Mouse (Mus musculus) hindbrain, embryonic 16.5 days (tissue): Measurements from ENCODE around the gene Fam166a. TPM values are rescaled to one million over a fixed set of nuclear protein-coding genes. Genes with fewer than 3 reads are reported as not detected.
A peak's percentile ranks its signal among the peaks of the same experiment; 100 is the strongest.

Source experiments
- ATAC-seq: fragments of 200-750 bp; cut with Nextera tagmentation; 2 replicates; pipeline ENCODE4 v1.8.0; 2017; ENCODE audit warnings: moderate TSS enrichment, moderate library complexity
- H3K27ac ChIP-seq: fragments of 300-500 bp; sonication (generic); 2 replicates; pipeline ENCODE4 v1.5.1; 2014; ENCODE audit warnings: low read depth, mild to moderate bottlenecking, control low read depth, low read length, moderate library complexity
- H3K27me3 ChIP-seq: fragments of 300-500 bp; sonication (generic); replicated peaks from 2 replicates; pipeline ENCODE4 v1.6.1; 2014; ENCODE audit warnings: low read length; ENCODE audit not compliant: control insufficient read depth, insufficient read depth
- H3K36me3 ChIP-seq: fragments of 300-500 bp; sonication (generic); 2 replicates; pipeline ENCODE4 v1.6.1; 2014; ENCODE audit warnings: mild to moderate bottlenecking, low read length, moderate library complexity, mixed read lengths; ENCODE audit not compliant: control insufficient read depth, insufficient read depth
- H3K4me1 ChIP-seq: fragments of 300-500 bp; sonication (generic); 2 replicates; pipeline ENCODE4 v1.6.1; 2014; ENCODE audit warnings: low read depth, low read length; ENCODE audit not compliant: control insufficient read depth, insufficient read depth
- H3K4me2 ChIP-seq: fragments of 300-500 bp; sonication (generic); 2 replicates; pipeline ENCODE4 v1.6.1; 2014; ENCODE audit warnings: mild to moderate bottlenecking, low read length, control low read depth, moderate library complexity
- H3K4me3 ChIP-seq: fragments of 300-500 bp; sonication (generic); 2 replicates; pipeline ENCODE4 v1.5.1; 2014; ENCODE audit warnings: mild to moderate bottlenecking, low read length, control low read depth, moderate library complexity
- H3K9ac ChIP-seq: fragments of 300-500 bp; sonication (generic); 2 replicates; pipeline ENCODE4 v1.6.1; 2014; ENCODE audit warnings: low read depth, mild to moderate bottlenecking, control low read depth, low read length, moderate library complexity
- H3K9me3 ChIP-seq: fragments of 300-500 bp; sonication (generic); 2 replicates; pipeline ENCODE4 v1.6.1; 2014; ENCODE audit warnings: mild to moderate bottlenecking, low read length, moderate library complexity; ENCODE audit not compliant: control insufficient read depth
- WGBS: fragments of 180-500 bp; shearing (Covaris S2); extraction: QIAGEN DNeasy Blood & Tissue Kit; methylation state at CpG from one replicate; pipeline ENCODE4 v1.1.7; 2014; 5-methylcytosine and 5-hydroxymethylcytosine counted together
- polyA plus RNA-seq: library from polyadenylated mRNA; unstranded; fragments of >200 nt; fragmentation: Nextera tagmentation; extraction: Ambion mirVana; gene quantifications from 2 replicates; pipeline ENCODE4 v1.2.1, GENCODE M21; 2015

Fam166a gene
- polyA plus RNA-seq, 1 experiment from 2014 or later = 0.39 TPM

- Histone ChIP-seq H3K9me3 (no peaks in the 10 kb centered on the region), H3K4me3 (no peak overlapping the region), H3K27ac (peak overlapping the region; percentile 98), H3K27me3 (no peaks in the 10 kb centered on the region), H3K9ac (no peak overlapping the region), H3K36me3 (peaks cover 3% of the 10 kb centered on the region; the same call in 1 of the 2 replicates), H3K4me2 (peak overlapping the region; percentile 56; the same call in 1 of the 2 replicates), H3K4me1 (peaks cover 14% of the 10 kb centered on the region)
- 74% methylated on average over 8 of the region's 8 CpGs for WGBS
- no peak for ATAC-seq
Observed at GRCm38 (mm10) chr2:25225811-25226379, 7.3 kb downstream of the Fam166a start.

- no peak for ATAC-seq
- Histone ChIP-seq H3K36me3 (0 out of 2 replicates have a peak, but pooled peaks cover under 1% of the 10 kb centered on the region), H3K4me3 (no peak overlapping the region), H3K9me3 (no peaks in the 10 kb centered on the region), H3K4me1 (peaks cover 14% of the 10 kb centered on the region), H3K4me2 (no peak overlapping the region), H3K9ac (no peak overlapping the region), H3K27ac (no peak overlapping the region), H3K27me3 (no peaks in the 10 kb centered on the region)
- 77% methylated on average over 5 of the region's 5 CpGs for WGBS
Observed at GRCm38 (mm10) chr2:25226864-25227263, 8.3 kb downstream of the Fam166a start.

- 89% methylated on average over 4 of the region's 4 CpGs for WGBS
Observed at GRCm38 (mm10) chr2:25227406-25227805, 8.9 kb downstream of the Fam166a start.

GRCm38 (mm10) chr2:25228431-25228889, 9.9 kb downstream of the Fam166a start:
- no peak overlapping the region for H3K9ac ChIP-seq
- peak overlapping the region; percentile 54 for H3K4me2 ChIP-seq

More at GRCm38 (mm10) chr2:25227406-25227805, 8.9 kb downstream of the Fam166a start:
- Histone ChIP-seq H3K9ac (no peak overlapping the region), H3K27ac (no peak overlapping the region), H3K4me1 (peaks cover 14% of the 10 kb centered on the region), H3K9me3 (no peaks in the 10 kb centered on the region), H3K27me3 (no peaks in the 10 kb centered on the region), H3K4me2 (no peak overlapping the region), H3K4me3 (no peak overlapping the region), H3K36me3 (no peaks in the 10 kb centered on the region)
- ATAC-seq = no peak

GRCm38 (mm10) chr2:25228995-25229530, 10.5 kb downstream of the Fam166a start:
- Histone ChIP-seq H3K27ac (no peak overlapping the region), H3K4me1 (peaks cover 7% of the 10 kb centered on the region), H3K27me3 (0 out of 2 replicates have a peak, but pooled peaks cover 2% of the 10 kb centered on the region), H3K4me2 (no peak overlapping the region), H3K36me3 (no peaks in the 10 kb centered on the region), H3K9ac (peak overlapping the region; percentile 25; the same call in 1 of the 2 replicates), H3K9me3 (no peaks in the 10 kb centered on the region), H3K4me3 (no peak overlapping the region)
- no peak for ATAC-seq
- 68% methylated on average over 6 of the region's 6 CpGs for WGBS

More at GRCm38 (mm10) chr2:25228431-25228889, 9.9 kb downstream of the Fam166a start:
- Histone ChIP-seq H3K27me3 (0 out of 2 replicates have a peak, but pooled peaks cover 2% of the 10 kb centered on the region), H3K9me3 (no peaks in the 10 kb centered on the region), H3K4me1 (peaks cover 10% of the 10 kb centered on the region), H3K27ac (peak overlapping the region; percentile 74), H3K4me3 (peak overlapping the region; percentile 27), H3K36me3 (no peaks in the 10 kb centered on the region)
- 0% methylated on average over 7 of the region's 7 CpGs for WGBS
- no peak for ATAC-seq

- Histone ChIP-seq H3K4me1 (peaks cover 7% of the 10 kb centered on the region), H3K36me3 (no peaks in the 10 kb centered on the region), H3K4me3 (no peak overlapping the region), H3K27me3 (0 out of 2 replicates have a peak, but pooled peaks cover 2% of the 10 kb centered on the region), H3K4me2 (no peak overlapping the region), H3K9me3 (no peaks in the 10 kb centered on the region), H3K9ac (no peak overlapping the region), H3K27ac (no peak overlapping the region)
- 80% methylated on average over 5 of the region's 5 CpGs for WGBS
- ATAC-seq = no peak
Observed at GRCm38 (mm10) chr2:25229582-25229981, 11.0 kb downstream of the Fam166a start.

GRCm38 (mm10) chr2:25230581-25230980, 12.0 kb downstream of the Fam166a start:
- Histone ChIP-seq H3K4me2 (no peak overlapping the region), H3K27ac (no peak overlapping the region), H3K9me3 (no peaks in the 10 kb centered on the region), H3K4me3 (no peak overlapping the region), H3K27me3 (0 out of 2 replicates have a peak, but pooled peaks cover 2% of the 10 kb centered on the region), H3K4me1 (peaks cover 5% of the 10 kb centered on the region), H3K9ac (no peak overlapping the region), H3K36me3 (no peaks in the 10 kb centered on the region)
- ATAC-seq = no peak
- WGBS = 90% methylated on average over 7 of the region's 7 CpGs

GRCm38 (mm10) chr2:25231038-25231437, 12.5 kb downstream of the Fam166a start:
- no peak for ATAC-seq
- no peak overlapping the region for H3K4me2 ChIP-seq
- WGBS = 51% methylated on average over 12 of the region's 12 CpGs
- H3K27ac ChIP-seq = no peak overlapping the region
- 0 out of 2 replicates have a peak, but pooled peaks cover 2% of the 10 kb centered on the region for H3K27me3 ChIP-seq
- H3K36me3 ChIP-seq = no peaks in the 10 kb centered on the region
- H3K9ac ChIP-seq = no peak overlapping the region
- H3K9me3 ChIP-seq = no peaks in the 10 kb centered on the region
- peaks cover 3% of the 10 kb centered on the region; the same call in 1 of the 2 replicates for H3K4me1 ChIP-seq
- H3K4me3 ChIP-seq = no peak overlapping the region

- H3K4me1 ChIP-seq = peaks cover 3% of the 10 kb centered on the region; the same call in 1 of the 2 replicates
- no peak overlapping the region for H3K27ac ChIP-seq
- H3K4me2 ChIP-seq = no peak overlapping the region
- 81% methylated on average over 4 of the region's 4 CpGs for WGBS
- H3K9ac ChIP-seq = no peak overlapping the region
- H3K4me3 ChIP-seq = no peak overlapping the region
- no peaks in the 10 kb centered on the region for H3K9me3 ChIP-seq
- H3K36me3 ChIP-seq = no peaks in the 10 kb centered on the region
- no peak for ATAC-seq
- 0 out of 2 replicates have a peak, but pooled peaks cover 2% of the 10 kb centered on the region for H3K27me3 ChIP-seq
Observed at GRCm38 (mm10) chr2:25233421-25233820, 14.9 kb downstream of the Fam166a start.
